7 mouse cellular contexts compared by ENCODE assay signal in the genomic region with DNA sequence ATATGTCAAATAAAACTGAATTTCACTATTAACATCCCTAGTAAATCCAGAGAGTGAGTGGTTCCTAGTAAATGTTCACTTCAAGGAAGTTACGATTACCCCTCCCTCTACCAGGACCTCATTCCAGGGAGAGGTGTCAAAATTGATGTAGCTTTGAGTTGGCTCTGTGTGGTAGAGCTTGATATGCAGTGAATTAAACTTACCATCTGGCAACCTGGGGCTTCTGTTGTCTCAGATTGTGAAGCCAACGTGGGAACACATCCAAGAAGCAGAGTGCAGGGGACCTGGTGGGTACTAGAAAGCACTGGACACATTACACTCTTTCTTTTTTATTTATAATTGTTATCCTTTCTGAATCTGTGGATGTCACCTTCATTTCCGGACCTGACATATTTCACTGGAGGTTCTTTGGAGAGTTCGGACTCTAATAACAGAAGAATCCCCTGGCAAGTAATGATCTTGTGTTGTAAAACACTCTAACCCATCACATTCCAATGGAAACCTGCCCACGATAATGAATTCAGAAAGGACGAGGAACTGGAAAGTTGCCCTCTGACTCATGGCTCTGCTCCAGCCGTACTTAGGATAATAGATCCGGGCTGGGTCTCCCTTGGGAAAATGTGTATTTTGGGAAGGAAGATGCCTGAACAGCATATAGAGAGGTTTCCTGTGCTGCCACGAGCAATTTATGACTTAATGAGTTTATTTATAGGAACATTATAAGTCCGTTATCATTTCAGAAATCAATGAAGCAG.
DNase-seq lines count a peak whose midpoint lies in the region; ATAC-seq and TF ChIP-seq lines count a peak whose summit lies in the region.

No protein-coding gene starts in this region.

- peaks cover 42% of the 10 kb centered on the region for H3K27me3 ChIP-seq in midbrain, embryonic 11.5 days (ENCODE audit: control insufficient read depth, insufficient read depth, low read length)
- H3K27me3 ChIP-seq in midbrain, embryonic 10.5 days (ENCODE audit: low read depth, poor library complexity, severe bottlenecking): peaks cover 97% of the 10 kb centered on the region
- H3K27me3 ChIP-seq in cerebellum, adult 2 months (ENCODE audit: control insufficient read depth, insufficient read depth, low read length): no peaks in the 10 kb centered on the region; the same call in 1 of the 2 replicates
- H3K27me3 ChIP-seq in heart, postnatal 0 days (ENCODE audit: control insufficient read depth, insufficient read depth, low read length): no peaks in the 10 kb centered on the region
- no peaks in the 10 kb centered on the region for H3K27me3 ChIP-seq in thymus, adult 2 months (ENCODE audit: control insufficient read depth, insufficient read depth, low read length)

- no peak for ATAC-seq in midbrain, embryonic 11.5 days (ENCODE audit: low FRiP score)
- no peak for ATAC-seq in heart, postnatal 0 days (ENCODE audit: insufficient read depth, low read depth)
- no peak for ATAC-seq in granulocyte monocyte progenitor cell, adult 5-6 weeks (replicated peaks; ENCODE audit: poor library complexity, severe bottlenecking)

- TF ChIP-seq EP300 in heart, postnatal 0 days (IDR thresholded peaks at IDR 0.05; ENCODE audit: low read depth): 0 out of 2 replicates have a peak, but pooled peaks have one; percentile 38

- no peak for TF ChIP-seq POLR2A in cerebellum, adult 2 months (IDR thresholded peaks at IDR 0.05; ENCODE audit: borderline replicate concordance, insufficient read depth, low read length)
- no peak for TF ChIP-seq POLR2A in thymus, adult 2 months (IDR thresholded peaks at IDR 0.05; ENCODE audit: control insufficient read depth, extremely low read depth, insufficient read depth, low read length, poor library complexity)

- 69% methylated on average over 10 of the region's 10 CpGs for WGBS in midbrain, embryonic 11.5 days
- 74% methylated on average over 10 of the region's 10 CpGs for WGBS in midbrain, embryonic 10.5 days
- 7% methylated on average over 10 of the region's 10 CpGs for WGBS in cerebellum, adult 2 months
- 10% methylated on average over 10 of the region's 10 CpGs for WGBS in heart, postnatal 0 days
- WGBS in thymus, adult 2 months: 79% methylated on average over 10 of the region's 10 CpGs

- no peak overlapping the region for H3K27ac ChIP-seq in midbrain, embryonic 11.5 days (ENCODE audit: low read depth, low read length)
- no peak overlapping the region for H3K27ac ChIP-seq in midbrain, embryonic 10.5 days (replicated peaks)
- H3K27ac ChIP-seq in cerebellum, adult 2 months (ENCODE audit: insufficient read depth, low read length): no peak overlapping the region
- peak overlapping the region; percentile 50; the same call in 1 of the 2 replicates for H3K27ac ChIP-seq in heart, postnatal 0 days (ENCODE audit: low read depth)
- H3K27ac ChIP-seq in thymus, adult 2 months (ENCODE audit: control insufficient read depth, insufficient read depth, low read length): no peak overlapping the region

- TF ChIP-seq CTCF in cerebellum, adult 2 months (IDR thresholded peaks at IDR 0.05; ENCODE audit: borderline replicate concordance, insufficient read depth, low read depth, low read length): no peak
- TF ChIP-seq CTCF in heart, postnatal 0 days (IDR thresholded peaks at IDR 0.05; ENCODE audit: low read depth): no peak
- TF ChIP-seq CTCF in thymus, adult 2 months (IDR thresholded peaks at IDR 0.05; ENCODE audit: borderline replicate concordance, control insufficient read depth, extremely low read depth, insufficient read depth, low read length, poor library complexity): no peak

- H3K9ac ChIP-seq in midbrain, embryonic 11.5 days (ENCODE audit: low read length): no peak overlapping the region
- H3K9ac ChIP-seq in heart, postnatal 0 days (replicated peaks; ENCODE audit: low read depth, low read length): no peak overlapping the region

- H3K4me3 ChIP-seq in midbrain, embryonic 11.5 days (ENCODE audit: low read depth, low read length): no peak overlapping the region
- H3K4me3 ChIP-seq in midbrain, embryonic 10.5 days: no peak overlapping the region
- no peak overlapping the region for H3K4me3 ChIP-seq in cerebellum, adult 2 months (replicated peaks; ENCODE audit: insufficient read depth, low read depth, low read length)
- no peak overlapping the region for H3K4me3 ChIP-seq in heart, postnatal 0 days (ENCODE audit: low read depth, low read length)
- no peak overlapping the region for H3K4me3 ChIP-seq in thymus, adult 2 months (ENCODE audit: control insufficient read depth, insufficient read depth, low read length)

- H3K9me3 ChIP-seq in midbrain, embryonic 11.5 days (ENCODE audit: control insufficient read depth, low read length): no peaks in the 10 kb centered on the region
- no peaks in the 10 kb centered on the region for H3K9me3 ChIP-seq in midbrain, embryonic 10.5 days (replicated peaks)
- no peaks in the 10 kb centered on the region for H3K9me3 ChIP-seq in heart, postnatal 0 days (replicated peaks; ENCODE audit: control insufficient read depth, low read length)

- no peaks in the 10 kb centered on the region for H3K36me3 ChIP-seq in midbrain, embryonic 11.5 days (ENCODE audit: control insufficient read depth, insufficient read depth, low read length)
- no peaks in the 10 kb centered on the region for H3K36me3 ChIP-seq in midbrain, embryonic 10.5 days
- H3K36me3 ChIP-seq in heart, postnatal 0 days (replicated peaks; ENCODE audit: control insufficient read depth, insufficient read depth, low read length): no peaks in the 10 kb centered on the region
- H3K36me3 ChIP-seq in thymus, adult 2 months (ENCODE audit: control insufficient read depth, insufficient read depth, low read length): no peaks in the 10 kb centered on the region

- peak; percentile 81 for DNase-seq in midbrain, embryonic 11.5 days (ENCODE audit: low spot score, missing footprints)
- DNase-seq in midbrain, embryonic 10.5 days (ENCODE audit: low spot score): no peak
- DNase-seq in cerebellum, adult 2 months: peak; percentile 33 to 50
- peak; percentile 16 for DNase-seq in heart, postnatal 0 days (ENCODE audit: low spot score)
- DNase-seq in lung, postnatal 36 days: peak; percentile 42
- DNase-seq in thymus, adult 2 months: no peak

- H3K4me2 ChIP-seq in midbrain, embryonic 11.5 days: no peak overlapping the region
- H3K4me2 ChIP-seq in heart, postnatal 0 days (ENCODE audit: low read depth, low read length): peak overlapping the region; percentile 35; the same call in 1 of the 2 replicates

- H3K4me1 ChIP-seq in midbrain, embryonic 11.5 days (ENCODE audit: control insufficient read depth, insufficient read depth, low read length): no peaks in the 10 kb centered on the region
- peaks cover 12% of the 10 kb centered on the region for H3K4me1 ChIP-seq in midbrain, embryonic 10.5 days
- no peaks in the 10 kb centered on the region for H3K4me1 ChIP-seq in cerebellum, adult 2 months (ENCODE audit: control insufficient read depth, insufficient read depth, low read length)
- peaks cover 27% of the 10 kb centered on the region for H3K4me1 ChIP-seq in heart, postnatal 0 days (ENCODE audit: control insufficient read depth, insufficient read depth)
- no peaks in the 10 kb centered on the region for H3K4me1 ChIP-seq in thymus, adult 2 months (replicated peaks; ENCODE audit: control insufficient read depth, insufficient read depth, low read length)

Comparison
In these comparisons a context has a peak if more than half of its experiments do, and no peak if none do; other contexts are left out.
1. DNase-seq: peak in midbrain, embryonic 11.5 days (single experiment), cerebellum, adult 2 months (2 of 2), heart, postnatal 0 days (single experiment) and lung, postnatal 36 days (single experiment); none in midbrain, embryonic 10.5 days (single experiment) and thymus, adult 2 months (single experiment).